Mouse (Mus musculus): ENCODE results near the gene Slc7a11.

The Slc7a11 gene

GRCm38 (mm10) chr3:50388288-50388687 lies 55.1 kb downstream of the Slc7a11 start:
- peak; percentile 38 for DNase-seq

- DNase-seq, result no peak
Measured at GRCm38 (mm10) chr3:50387280-50387679, 56.1 kb downstream of the Slc7a11 start.

GRCm38 (mm10) chr3:50386561-50387221 lies 56.7 kb downstream of the Slc7a11 start:
- DNase-seq, result peak; percentile 75

- no peak for DNase-seq
Measured at GRCm38 (mm10) chr3:50386066-50386465, 57.3 kb downstream of the Slc7a11 start.

GRCm38 (mm10) chr3:50382729-50383128 lies 60.7 kb downstream of the Slc7a11 start:
- DNase-seq, result peak; percentile 50

GRCm38 (mm10) chr3:50381861-50382693 lies 61.3 kb downstream of the Slc7a11 start:
- peak; percentile 63 for DNase-seq

GRCm38 (mm10) chr3:50381160-50381860 lies 62.1 kb downstream of the Slc7a11 start:
- peak; percentile 91 for DNase-seq

GRCm38 (mm10) chr3:50379942-50380341 lies 63.5 kb downstream of the Slc7a11 start:
- no peak for DNase-seq

GRCm38 (mm10) chr3:50375477-50375876 lies 67.9 kb downstream of the Slc7a11 start:
- DNase-seq, result no peak

GRCm38 (mm10) chr3:50369791-50370190 lies 73.6 kb downstream of the Slc7a11 start:
- no peak for DNase-seq

GRCm38 (mm10) chr3:50367175-50367574 lies 76.2 kb downstream of the Slc7a11 start:
- DNase-seq, result no peak

GRCm38 (mm10) chr3:50363659-50364058 lies 79.8 kb downstream of the Slc7a11 start:
- DNase-seq, result no peak

GRCm38 (mm10) chr3:50347081-50347480 lies 96.3 kb downstream of the Slc7a11 start:
- DNase-seq, result no peak

GRCm38 (mm10) chr3:50344411-50344810 lies 99.0 kb downstream of the Slc7a11 start:
- no peak for DNase-seq

GRCm38 (mm10) chr3:50324524-50324923 lies 118.9 kb downstream of the Slc7a11 start:
- DNase-seq, result no peak

- DNase-seq, result no peak
Measured at GRCm38 (mm10) chr3:50323881-50324280, 119.5 kb downstream of the Slc7a11 start.

- DNase-seq, result no peak
Measured at GRCm38 (mm10) chr3:50320862-50321261, 122.6 kb downstream of the Slc7a11 start.

- DNase-seq, result no peak
Measured at GRCm38 (mm10) chr3:50318074-50318473, 125.3 kb downstream of the Slc7a11 start.

GRCm38 (mm10) chr3:50313816-50314215 lies 129.6 kb downstream of the Slc7a11 start:
- no peak for DNase-seq

- no peak for DNase-seq
Measured at GRCm38 (mm10) chr3:50307339-50308327, 135.8 kb downstream of the Slc7a11 start.

- DNase-seq, result no peak
Measured at GRCm38 (mm10) chr3:50306334-50306733, 137.1 kb downstream of the Slc7a11 start.

GRCm38 (mm10) chr3:50304137-50304536 lies 139.3 kb downstream of the Slc7a11 start:
- DNase-seq, result peak; percentile 45
